Mouse (Mus musculus): Measurements from ENCODE around the gene Olfr750. TPM values are rescaled to one million over a fixed set of nuclear protein-coding genes. Genes with fewer than 3 reads are reported as not detected.

Olfr750 gene
- total RNA-seq, 1 experiment = not detected

DNA sequence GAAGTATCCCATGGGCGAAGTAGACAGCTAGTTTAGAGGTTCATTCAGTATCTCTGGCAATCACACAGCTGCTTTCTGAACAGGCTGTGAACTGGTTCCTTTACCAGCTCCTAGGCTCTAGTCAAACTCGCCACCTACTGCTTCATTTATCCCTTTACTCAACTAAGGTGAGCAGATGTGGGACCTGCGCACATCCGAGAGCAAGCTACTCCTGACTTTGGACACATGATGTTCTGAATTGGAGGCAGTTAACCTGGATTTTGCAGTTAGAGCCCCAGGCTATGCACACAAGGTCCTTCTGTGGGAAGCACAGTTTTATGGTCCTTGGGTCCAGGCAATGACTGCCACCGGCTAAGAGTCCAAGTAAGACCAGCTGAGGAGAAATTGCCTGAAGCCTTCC, 13.5 kb downstream of the Olfr750 start:
- Histone ChIP-seq H3K9ac (ENCODE audit: insufficient read depth, low read depth, low read length, poor library complexity, severe bottlenecking) (no peak overlapping the region), H3K27ac (ENCODE audit: insufficient read depth, low read depth, low read length, poor library complexity, severe bottlenecking) (no peak overlapping the region), H3K4me1 (ENCODE audit: control insufficient read depth in 2 of 2, insufficient read depth in 2 of 2, low read length in 2 of 2, poor library complexity in 1 of 2) (peaks cover 7% of the 10 kb centered on the region in 2 experiments; a peak in 1 of 4 replicates), H3K9me3 (ENCODE audit: control insufficient read depth, insufficient read depth, low read depth, low read length) (no peaks in the 10 kb centered on the region), H3K36me3 (ENCODE audit: control insufficient read depth, insufficient read depth, low read length, poor library complexity, severe bottlenecking) (no peaks in the 10 kb centered on the region), H3K4me3 (ENCODE audit: insufficient read depth in 1 of 2, low read depth in 1 of 2, low read length in 2 of 2, poor library complexity in 1 of 2, severe bottlenecking in 1 of 2) (no peak overlapping the region)
- DNase-seq (ENCODE audit: low read depth, low spot score) = no peak
- in situ Hi-C loops (cut with MboI; ENCODE audit: low sequenced_read_pairs in 2 of 2, unreplicated experiment in 2 of 2) = loop anchor here (10.0 to 25.0 kb wide), 2 partner anchors 223 to 236 kb away; no protein-coding TSS in a partner anchor
- no peak for TF ChIP-seq ZNF384 (IDR thresholded peaks at IDR 0.05; ENCODE audit: low read depth, low read length)

DNA sequence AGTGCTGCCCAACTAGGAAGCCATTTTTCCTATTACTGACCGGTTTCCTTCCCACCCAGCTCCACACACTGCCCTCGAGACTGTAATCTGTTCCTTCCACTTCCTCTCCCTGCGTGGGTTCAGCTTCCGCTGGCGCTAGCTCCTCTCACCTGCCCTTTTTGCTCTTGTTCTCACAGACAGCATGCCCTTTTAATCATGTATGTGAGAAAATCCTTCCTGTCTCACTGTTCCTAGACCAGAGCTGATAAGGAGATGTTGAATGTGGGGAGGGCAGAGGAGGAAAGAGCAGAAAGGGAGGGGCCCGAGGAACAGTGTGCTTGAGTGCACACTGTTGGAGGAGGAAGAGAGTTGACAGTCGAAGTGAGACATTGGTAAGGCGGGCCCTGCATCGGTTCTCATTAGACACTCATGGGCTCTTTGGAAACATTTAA, 16.8 kb downstream of the Olfr750 start, which contains the start of gene Rnase12:
Gene Rnase12 (minus strand): TSS at position 261 of the 431 bp plus-strand sequence.
- no peak within 1 kb of the TSS for H3K9ac ChIP-seq (ENCODE audit: insufficient read depth, low read depth, low read length, poor library complexity, severe bottlenecking)
- no peak for DNase-seq (ENCODE audit: low read depth, low spot score)
- H3K9me3 ChIP-seq (ENCODE audit: control insufficient read depth, insufficient read depth, low read depth, low read length) = no peaks in the 10 kb centered on the region
- H3K27ac ChIP-seq (ENCODE audit: insufficient read depth, low read depth, low read length, poor library complexity, severe bottlenecking) = no peak within 1 kb of the TSS
- TF ChIP-seq HCFC1 (IDR thresholded peaks at IDR 0.05; ENCODE audit: borderline replicate concordance, insufficient read depth, low read length) (no peak), ZC3H11A (IDR thresholded peaks at IDR 0.05; ENCODE audit: borderline replicate concordance, low read depth, low read length) (no peak), CHD2 (IDR thresholded peaks at IDR 0.05; ENCODE audit: low read depth, low read length) (no peak), MAFK (IDR thresholded peaks at IDR 0.05; ENCODE audit: insufficient read depth, low read depth, low read length) (no peak), ZNF384 (IDR thresholded peaks at IDR 0.05; ENCODE audit: low read depth, low read length) (no peak)
- no peak within 1 kb of the TSS; a peak in 1 of 4 replicates for H3K4me3 ChIP-seq (ENCODE audit: insufficient read depth in 1 of 2, low read depth in 1 of 2, low read length in 2 of 2, poor library complexity in 1 of 2, severe bottlenecking in 1 of 2)
- H3K36me3 ChIP-seq (ENCODE audit: control insufficient read depth, insufficient read depth, low read length, poor library complexity, severe bottlenecking) = no peaks in the 10 kb centered on the region
- in situ Hi-C loops (cut with MboI; ENCODE audit: low sequenced_read_pairs in 2 of 2, unreplicated experiment in 2 of 2) = loop anchor here in 1 of 2 experiments (25.0 kb wide), 1 partner anchor 220 kb away; no protein-coding TSS in a partner anchor
- H3K4me1 ChIP-seq (ENCODE audit: control insufficient read depth in 2 of 2, insufficient read depth in 2 of 2, low read length in 2 of 2, poor library complexity in 1 of 2) = peaks cover 2 to 10% of the 10 kb centered on the region in 2 experiments; a peak in 1 of 4 replicates

DNA sequence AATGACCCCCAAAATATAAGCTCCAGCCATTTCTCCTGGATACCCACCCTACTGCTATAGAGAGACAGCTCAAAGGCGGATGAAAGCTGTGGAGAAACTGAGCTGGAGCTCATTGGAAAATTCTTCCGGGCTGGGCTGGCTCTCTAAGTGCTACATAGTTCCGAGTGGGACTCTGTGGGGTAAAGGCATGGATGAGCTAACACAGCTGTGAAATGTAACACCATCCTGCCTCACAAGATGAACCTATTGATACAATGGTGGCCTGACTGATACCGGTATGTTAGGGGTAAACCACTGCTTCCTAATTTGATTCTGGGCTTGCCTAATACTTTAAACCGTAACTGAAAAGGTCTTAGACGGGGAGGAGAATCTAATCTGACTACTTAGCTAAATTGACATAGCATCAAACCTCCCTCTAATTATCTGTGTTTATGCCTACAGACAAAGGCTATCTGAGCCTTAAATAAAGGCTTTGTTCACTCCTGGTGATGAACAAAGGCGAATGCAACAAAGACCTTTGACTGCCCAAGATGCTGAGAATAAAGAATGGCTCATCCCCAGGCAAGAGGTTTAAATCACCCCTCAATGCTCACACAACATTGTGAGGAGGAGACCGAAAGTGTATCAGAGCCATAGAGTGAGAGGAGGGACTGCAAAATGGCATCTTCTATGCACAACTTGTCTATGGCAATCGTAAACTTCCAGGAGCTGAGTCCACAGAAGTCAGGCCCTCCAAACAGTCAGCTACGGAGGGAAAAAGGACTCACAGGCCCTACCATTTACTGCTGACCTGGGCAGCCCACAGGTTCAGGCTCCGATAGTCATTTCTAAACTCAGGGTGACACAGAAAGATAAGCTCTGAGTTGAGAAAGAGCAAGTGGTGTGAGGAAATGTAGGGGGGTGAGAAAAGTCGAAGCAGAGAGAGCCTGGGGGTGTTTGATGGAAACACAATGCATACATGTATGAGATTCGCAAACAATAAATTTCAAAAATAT, 19.7 kb downstream of the Olfr750 start:
- Histone ChIP-seq H3K9ac (ENCODE audit: insufficient read depth, low read depth, low read length, poor library complexity, severe bottlenecking) (no peak overlapping the region), H3K4me1 (ENCODE audit: control insufficient read depth in 2 of 2, insufficient read depth in 2 of 2, low read length in 2 of 2, poor library complexity in 1 of 2) (peaks cover 2 to 10% of the 10 kb centered on the region in 2 experiments; a peak in 1 of 4 replicates), H3K27ac (ENCODE audit: insufficient read depth, low read depth, low read length, poor library complexity, severe bottlenecking) (no peak overlapping the region), H3K4me3 (ENCODE audit: insufficient read depth in 1 of 2, low read depth in 1 of 2, low read length in 2 of 2, poor library complexity in 1 of 2, severe bottlenecking in 1 of 2) (no peak overlapping the region), H3K9me3 (ENCODE audit: control insufficient read depth, insufficient read depth, low read depth, low read length) (no peaks in the 10 kb centered on the region), H3K36me3 (ENCODE audit: control insufficient read depth, insufficient read depth, low read length, poor library complexity, severe bottlenecking) (no peaks in the 10 kb centered on the region)
- in situ Hi-C loops (cut with MboI; ENCODE audit: low sequenced_read_pairs in 2 of 2, unreplicated experiment in 2 of 2) = loop anchor here in 1 of 2 experiments (25.0 kb wide), 1 partner anchor 217 kb away; no protein-coding TSS in a partner anchor
- no peak for TF ChIP-seq CHD2 (IDR thresholded peaks at IDR 0.05; ENCODE audit: low read depth, low read length)
- TF ChIP-seq HCFC1 (IDR thresholded peaks at IDR 0.05; ENCODE audit: borderline replicate concordance, insufficient read depth, low read length) = no peak
- TF ChIP-seq MAFK (IDR thresholded peaks at IDR 0.05; ENCODE audit: insufficient read depth, low read depth, low read length) = no peak
- no peak for TF ChIP-seq ZNF384 (IDR thresholded peaks at IDR 0.05; ENCODE audit: low read depth, low read length)
- no peak for TF ChIP-seq ZC3H11A (IDR thresholded peaks at IDR 0.05; ENCODE audit: borderline replicate concordance, low read depth, low read length)
- DNase-seq (ENCODE audit: low read depth, low spot score) = no peak

DNA sequence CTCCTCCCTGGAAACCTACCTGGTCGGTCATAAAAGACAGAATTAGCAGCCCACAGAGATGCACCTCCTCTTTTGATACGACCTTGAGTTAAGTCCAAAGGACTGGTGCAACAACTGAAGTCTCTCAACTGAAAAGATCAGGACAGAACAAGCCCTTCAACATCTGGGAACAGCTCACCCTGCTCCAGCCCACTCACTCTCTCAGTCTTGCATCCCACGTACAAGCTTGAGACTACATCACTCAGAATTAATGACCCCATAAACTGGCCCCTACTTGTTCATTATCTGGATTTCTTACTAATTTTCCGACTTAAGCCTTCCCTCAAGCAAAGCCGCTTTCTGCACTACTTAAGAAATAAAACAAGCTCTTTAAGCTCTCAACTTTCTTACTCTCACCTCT, 21.1 kb downstream of the Olfr750 start:
- TF ChIP-seq CHD2 (IDR thresholded peaks at IDR 0.05; ENCODE audit: low read depth, low read length) (no peak), HCFC1 (IDR thresholded peaks at IDR 0.05; ENCODE audit: borderline replicate concordance, insufficient read depth, low read length) (no peak), ZC3H11A (IDR thresholded peaks at IDR 0.05; ENCODE audit: borderline replicate concordance, low read depth, low read length) (no peak), ZNF384 (IDR thresholded peaks at IDR 0.05; ENCODE audit: low read depth, low read length) (no peak)
- no peaks in the 10 kb centered on the region for H3K9me3 ChIP-seq (ENCODE audit: control insufficient read depth, insufficient read depth, low read depth, low read length)
- H3K4me1 ChIP-seq (ENCODE audit: control insufficient read depth in 2 of 2, insufficient read depth in 2 of 2, low read length in 2 of 2, poor library complexity in 1 of 2) = peaks cover 2 to 8% of the 10 kb centered on the region in 2 experiments; a peak in 1 of 4 replicates
- H3K9ac ChIP-seq (ENCODE audit: insufficient read depth, low read depth, low read length, poor library complexity, severe bottlenecking) = no peak overlapping the region
- DNase-seq (ENCODE audit: low read depth, low spot score) = no peak
- no peak overlapping the region for H3K4me3 ChIP-seq (ENCODE audit: insufficient read depth in 1 of 2, low read depth in 1 of 2, low read length in 2 of 2, poor library complexity in 1 of 2, severe bottlenecking in 1 of 2)
- no peak overlapping the region for H3K27ac ChIP-seq (ENCODE audit: insufficient read depth, low read depth, low read length, poor library complexity, severe bottlenecking)
- H3K36me3 ChIP-seq (ENCODE audit: control insufficient read depth, insufficient read depth, low read length, poor library complexity, severe bottlenecking) = no peaks in the 10 kb centered on the region
- in situ Hi-C loops (cut with MboI; ENCODE audit: low sequenced_read_pairs in 2 of 2, unreplicated experiment in 2 of 2) = loop anchor here in 1 of 2 experiments (25.0 kb wide), 1 partner anchor 216 kb away; no protein-coding TSS in a partner anchor

Measured in ES-E14 (cell line).